Mouse (Mus musculus) spleen, postnatal 10 days (tissue): ENCODE data around the gene B230118H07Rik.

Source experiments
- DNase-seq, 2 experiments: peaks; one replicate each; pipeline ENCODE4 v3.0.0; 2021 to 2022; ENCODE audit warnings: low spot score in 2 of 2

Gene B230118H07Rik

GRCm38 (mm10) chr2:101525503-101526381 is 123.6 kb downstream of the B230118H07Rik start:
- peak in 1 of 2 experiments; percentile 21 for DNase-seq

- no peak for DNase-seq
These were observed 124.2 kb downstream of the B230118H07Rik start for GRCm38 (mm10) chr2:101525091-101525490.

- DNase-seq, result no peak
These were observed 128.8 kb downstream of the B230118H07Rik start for GRCm38 (mm10) chr2:101520503-101520902.

- DNase-seq, result no peak
These were observed 129.4 kb downstream of the B230118H07Rik start for GRCm38 (mm10) chr2:101519928-101520327.
